Mouse (Mus musculus): ENCODE results near the gene Tpcn1.
A peak's percentile ranks its signal among the peaks of the same experiment; 100 is the strongest.

Tpcn1 gene

GRCm38 (mm10) chr5:120609246-120609775 lies 20.8 kb upstream of the Tpcn1 start:
- peak in 1 of 2 experiments; percentile 52 for DNase-seq

GRCm38 (mm10) chr5:120607335-120607734 lies 18.9 kb upstream of the Tpcn1 start:
- DNase-seq = no peak

GRCm38 (mm10) chr5:120606590-120607200 lies 18.2 kb upstream of the Tpcn1 start:
- DNase-seq = peak in 1 of 2 experiments; percentile 26

- DNase-seq = peak; percentile 90 to 96
Observed at GRCm38 (mm10) chr5:120605688-120606087, 17.2 kb upstream of the Tpcn1 start.

GRCm38 (mm10) chr5:120605241-120605661 lies 16.8 kb upstream of the Tpcn1 start:
- peak; percentile 70 to 75 for DNase-seq

GRCm38 (mm10) chr5:120604839-120605238 lies 16.4 kb upstream of the Tpcn1 start:
- DNase-seq = peak; percentile 94 to 97

- peak in 1 of 2 experiments; percentile 40 for DNase-seq
Observed at GRCm38 (mm10) chr5:120603515-120603914, 15.0 kb upstream of the Tpcn1 start.

- DNase-seq = peak; percentile 75 to 79
Observed at GRCm38 (mm10) chr5:120602210-120602609, 13.7 kb upstream of the Tpcn1 start.

GRCm38 (mm10) chr5:120600946-120601668 lies 12.6 kb upstream of the Tpcn1 start:
- DNase-seq = peak; percentile 33 to 42

- no peak for DNase-seq
Observed at GRCm38 (mm10) chr5:120599625-120600024, 11.2 kb upstream of the Tpcn1 start.

- no peak for DNase-seq
Observed at GRCm38 (mm10) chr5:120594485-120594884, 6.0 kb upstream of the Tpcn1 start.

GRCm38 (mm10) chr5:120592141-120592540 lies 3.7 kb upstream of the Tpcn1 start:
- peak; percentile 38 to 66 for DNase-seq

- DNase-seq = peak in 1 of 2 experiments; percentile 61
Observed at GRCm38 (mm10) chr5:120590356-120591010, 2.0 kb upstream of the Tpcn1 start.

- DNase-seq = no peak
Observed at GRCm38 (mm10) chr5:120587940-120588568, 419 bp downstream of the Tpcn1 start.

- DNase-seq = no peak
Observed at GRCm38 (mm10) chr5:120587616-120587926, 902 bp downstream of the Tpcn1 start.

- DNase-seq = peak in 1 of 2 experiments; percentile 53
Observed at GRCm38 (mm10) chr5:120586741-120587615, 1.5 kb downstream of the Tpcn1 start.

- DNase-seq = no peak
Observed at GRCm38 (mm10) chr5:120584968-120585367, 3.5 kb downstream of the Tpcn1 start.

GRCm38 (mm10) chr5:120583511-120583910 lies 5.0 kb downstream of the Tpcn1 start:
- DNase-seq = no peak

GRCm38 (mm10) chr5:120582002-120582401 lies 6.5 kb downstream of the Tpcn1 start:
- DNase-seq = no peak

- DNase-seq = peak in 1 of 2 experiments; percentile 72
Observed at GRCm38 (mm10) chr5:120579898-120580626, 8.4 kb downstream of the Tpcn1 start.

GRCm38 (mm10) chr5:120579211-120579897 lies 9.1 kb downstream of the Tpcn1 start:
- DNase-seq = peak; percentile 67 to 69

Measured in cerebellum, postnatal 25 days (tissue).